Mouse (Mus musculus): ENCODE results near the gene Gpha2.
A peak's percentile ranks its signal among the peaks of the same experiment; 100 is the strongest.

Gene Gpha2

GRCm38 (mm10) chr19:6226135-6226534 lies at the start of gene Gpha2:
Gene Gpha2, plus strand, starts transcription at chr19:6226380.
- no peak for DNase-seq

GRCm38 (mm10) chr19:6178775-6179174 lies 47.4 kb upstream of the Gpha2 start:
- no peak for DNase-seq

- peak in 1 of 2 experiments; percentile 22 for DNase-seq
Observed at GRCm38 (mm10) chr19:6181629-6182028, 44.6 kb upstream of the Gpha2 start.

GRCm38 (mm10) chr19:6182534-6182933 lies 43.6 kb upstream of the Gpha2 start:
- no peak for DNase-seq

GRCm38 (mm10) chr19:6184131-6184530 lies 42.0 kb upstream of the Gpha2 start, which contains the start of gene Majin:
Gene Majin, plus strand, starts transcription at chr19:6184388.
- DNase-seq, result no peak

- no peak for DNase-seq
Observed at GRCm38 (mm10) chr19:6204265-6204664, 21.9 kb upstream of the Gpha2 start.

- no peak for DNase-seq
Observed at GRCm38 (mm10) chr19:6206716-6207115, 19.5 kb upstream of the Gpha2 start.

- no peak for DNase-seq
Observed at GRCm38 (mm10) chr19:6216046-6216705, 10.0 kb upstream of the Gpha2 start.

- no peak for DNase-seq
Observed at GRCm38 (mm10) chr19:6218606-6219005, 7.6 kb upstream of the Gpha2 start.

GRCm38 (mm10) chr19:6226763-6227162 lies 583 bp downstream of the Gpha2 start:
- DNase-seq, result no peak

- no peak for DNase-seq
Observed at GRCm38 (mm10) chr19:6227864-6228263, 1.7 kb downstream of the Gpha2 start.

GRCm38 (mm10) chr19:6230411-6230810 lies 4.2 kb downstream of the Gpha2 start:
- no peak for DNase-seq

- DNase-seq, result no peak
Observed at GRCm38 (mm10) chr19:6231036-6231435, 4.9 kb downstream of the Gpha2 start.

GRCm38 (mm10) chr19:6233647-6234046 lies 7.5 kb downstream of the Gpha2 start:
- DNase-seq, result peak; percentile 34 to 43

GRCm38 (mm10) chr19:6234337-6235083 lies 8.3 kb downstream of the Gpha2 start:
- no peak for DNase-seq

- peak; percentile 96 to 97 for DNase-seq
Observed at GRCm38 (mm10) chr19:6235084-6236052, 9.2 kb downstream of the Gpha2 start, which contains the start of gene Ppp2r5b. Gene Ppp2r5b, minus strand, starts transcription at chr19:6235872.

- DNase-seq, result peak; percentile 94 to 96
Observed at GRCm38 (mm10) chr19:6236053-6236441, 9.9 kb downstream of the Gpha2 start.

GRCm38 (mm10) chr19:6236842-6237241 lies 10.7 kb downstream of the Gpha2 start:
- DNase-seq, result no peak

- no peak for DNase-seq
Observed at GRCm38 (mm10) chr19:6238740-6239139, 12.6 kb downstream of the Gpha2 start.

- no peak for DNase-seq
Observed at GRCm38 (mm10) chr19:6240136-6240535, 14.0 kb downstream of the Gpha2 start.

- DNase-seq, result no peak
Observed at GRCm38 (mm10) chr19:6240725-6241124, 14.5 kb downstream of the Gpha2 start.

- DNase-seq, result peak; percentile 99
Observed at GRCm38 (mm10) chr19:6241274-6242107, 15.3 kb downstream of the Gpha2 start, which contains the start of gene Atg2a. Gene Atg2a, plus strand, starts transcription at chr19:6241668.

Measured in kidney, postnatal 36 days (tissue).